Mouse (Mus musculus) bone marrow macrophage, adult 2 months (primary cell): ENCODE data around the gene Atxn10.

Experiments
- CTCF ChIP-seq: IDR thresholded peaks from 2 replicates; pipeline ENCODE4 v1.5.1; 2012; ENCODE audit warnings: low read depth, mild to moderate bottlenecking, low read length, moderate library complexity
- POLR2A ChIP-seq: IDR thresholded peaks from 2 replicates; pipeline ENCODE4 v1.6.1; 2012; ENCODE audit warnings: mild to moderate bottlenecking, low read depth, low read length, borderline replicate concordance

GRCm38 (mm10) chr15:85296538-85296937 lies 39.5 kb upstream of the Atxn10 start:
- TF ChIP-seq CTCF (no peak), POLR2A (no peak)
